Mouse (Mus musculus) forebrain, embryonic 12.5 days (tissue): ENCODE data around the gene Mmp11. TPM values are rescaled to one million over a fixed set of nuclear protein-coding genes. Genes with fewer than 3 reads are reported as not detected.
A peak's percentile ranks its signal among the peaks of the same experiment; 100 is the strongest.

Experiments used
- ATAC-seq: fragments of 200-750 bp; cut with Nextera tagmentation; 2 replicates; pipeline ENCODE4 v1.8.0; 2017; ENCODE audit warnings: moderate TSS enrichment; ENCODE audit not compliant: low FRiP score
- H3K27ac ChIP-seq: fragments of 300-500 bp; sonication (generic); 2 replicates; pipeline ENCODE4 v1.5.1; 2016; ENCODE audit warnings: mild to moderate bottlenecking
- H3K27me3 ChIP-seq: fragments of 300-500 bp; sonication (generic); 2 replicates; pipeline ENCODE4 v1.6.1; 2016; ENCODE audit warnings: mild to moderate bottlenecking
- H3K36me3 ChIP-seq: fragments of 300-500 bp; sonication (generic); replicated peaks from 2 replicates; pipeline ENCODE4 v1.6.1; 2016; ENCODE audit warnings: mild to moderate bottlenecking
- H3K4me1 ChIP-seq: fragments of 300-500 bp; sonication (generic); 2 replicates; pipeline ENCODE4 v1.6.1; 2016
- H3K4me2 ChIP-seq: fragments of 300-500 bp; sonication (generic); 2 replicates; pipeline ENCODE4 v1.6.1; 2016; ENCODE audit warnings: mild to moderate bottlenecking, moderate library complexity
- H3K4me3 ChIP-seq: fragments of 300-500 bp; sonication (generic); replicated peaks from 2 replicates; pipeline ENCODE4 v1.5.1; 2016; ENCODE audit warnings: mild to moderate bottlenecking
- H3K9ac ChIP-seq: fragments of 300-500 bp; sonication (generic); 2 replicates; pipeline ENCODE4 v1.6.1; 2016; ENCODE audit warnings: mild to moderate bottlenecking
- H3K9me3 ChIP-seq: fragments of 300-500 bp; sonication (generic); 2 replicates; pipeline ENCODE4 v1.6.1; 2016
- WGBS: fragments of 180-500 bp; shearing (Covaris S2); methylation state at CpG from one replicate; pipeline ENCODE4 v1.1.7; 2016; 5-methylcytosine and 5-hydroxymethylcytosine counted together
- polyA plus RNA-seq: library from polyadenylated mRNA; unstranded; fragments of >200 nt; fragmentation: Nextera tagmentation; extraction: Ambion mirVana; gene quantifications from 2 replicates; pipeline ENCODE4 v1.2.1, GENCODE M21; 2016

Mmp11 gene
- 31.3 and 33.3 TPM in 2 replicates for polyA plus RNA-seq

DNA sequence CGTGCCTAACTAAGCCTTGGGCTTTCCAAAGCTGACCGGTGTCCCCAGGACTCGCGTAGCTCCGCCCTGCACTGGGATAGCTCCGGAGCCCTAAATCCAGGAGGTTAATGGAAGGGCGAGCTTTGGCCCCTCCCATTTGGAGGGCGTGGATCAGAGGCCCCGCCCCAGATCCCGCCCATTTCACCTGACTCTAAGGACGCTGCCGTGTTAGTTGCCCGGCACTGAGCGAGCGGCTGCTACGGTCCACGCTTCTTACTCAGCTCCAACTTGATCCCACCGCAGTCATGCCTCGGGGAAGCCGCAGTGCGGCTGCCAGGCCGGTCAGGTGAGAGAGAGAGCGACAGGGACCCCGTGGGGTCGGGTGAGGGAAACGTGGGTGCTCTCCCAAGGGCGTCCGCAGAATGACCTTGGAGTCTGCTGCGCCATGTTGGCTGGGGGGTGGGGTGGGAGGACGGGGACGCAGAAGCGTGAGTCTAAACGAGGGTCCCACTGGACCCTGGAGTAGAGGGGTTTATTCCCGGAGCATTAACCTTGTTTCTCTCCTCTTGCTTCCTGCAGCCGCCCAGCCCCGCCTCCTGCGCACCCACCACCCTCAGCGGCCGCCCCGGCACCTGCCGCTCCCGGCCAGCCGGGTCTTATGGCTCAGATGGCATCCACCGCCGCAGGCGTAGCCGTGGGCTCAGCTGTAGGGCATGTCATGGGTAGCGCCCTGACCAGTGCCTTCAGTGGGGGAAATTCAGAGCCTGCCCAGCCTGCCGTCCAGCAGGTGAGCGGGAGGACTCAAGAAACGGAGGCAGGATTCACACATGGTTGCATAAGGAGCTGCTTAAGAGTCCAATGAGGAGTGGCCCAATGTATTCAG is at the start of gene Mmp11:
Mmp11 (minus strand) TSS at position 817 of the 862 bp plus-strand sequence.
- peak within 1 kb of the TSS; percentile 91 for H3K4me2 ChIP-seq
- H3K27me3 ChIP-seq, result peaks cover 76% of the 10 kb centered on the region
- H3K27ac ChIP-seq, result no peak within 1 kb of the TSS

DNA sequence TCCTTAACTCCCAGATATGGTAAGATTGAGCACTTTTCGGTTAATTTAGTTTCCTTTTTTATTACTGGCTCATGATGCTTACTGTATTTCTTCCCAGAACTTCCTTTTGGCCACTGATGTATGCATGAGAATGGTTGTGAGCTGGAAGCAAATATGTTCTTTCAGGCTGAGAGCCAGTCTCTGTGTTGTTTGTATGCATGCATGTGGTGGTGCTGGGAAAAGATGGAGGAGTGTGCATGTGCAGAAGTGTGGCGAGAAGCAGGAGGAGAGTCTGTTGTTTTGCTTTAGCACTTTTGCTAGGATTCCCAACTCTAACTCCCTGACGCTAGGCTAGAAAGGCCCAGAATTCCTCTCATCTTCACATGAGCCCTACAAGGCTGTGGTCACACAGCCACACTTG is 43.1 kb upstream of the Mmp11 start:
- H3K9me3 ChIP-seq, result no peaks in the 10 kb centered on the region
- H3K27ac ChIP-seq, result no peak overlapping the region
- H3K36me3 ChIP-seq, result no peaks in the 10 kb centered on the region
- no peaks in the 10 kb centered on the region for H3K27me3 ChIP-seq
- WGBS, result 87% methylated on average over 3 of the region's 3 CpGs
- no peak overlapping the region for H3K4me2 ChIP-seq
- no peak overlapping the region for H3K9ac ChIP-seq
- no peak overlapping the region for H3K4me3 ChIP-seq
- H3K4me1 ChIP-seq, result no peaks in the 10 kb centered on the region
- no peak for ATAC-seq

More for the DNA sequence above, at the start of gene Mmp11:
- H3K4me3 ChIP-seq, result peak within 1 kb of the TSS; percentile 53
- peaks cover 41% of the 10 kb centered on the region for H3K4me1 ChIP-seq
- no peaks in the 10 kb centered on the region for H3K36me3 ChIP-seq
- no peaks in the 10 kb centered on the region for H3K9me3 ChIP-seq
- ATAC-seq, result peak; percentile 64
- WGBS, result 1% methylated on average over 51 of the region's 51 CpGs
- H3K9ac ChIP-seq, result peak within 1 kb of the TSS; percentile 56

DNA sequence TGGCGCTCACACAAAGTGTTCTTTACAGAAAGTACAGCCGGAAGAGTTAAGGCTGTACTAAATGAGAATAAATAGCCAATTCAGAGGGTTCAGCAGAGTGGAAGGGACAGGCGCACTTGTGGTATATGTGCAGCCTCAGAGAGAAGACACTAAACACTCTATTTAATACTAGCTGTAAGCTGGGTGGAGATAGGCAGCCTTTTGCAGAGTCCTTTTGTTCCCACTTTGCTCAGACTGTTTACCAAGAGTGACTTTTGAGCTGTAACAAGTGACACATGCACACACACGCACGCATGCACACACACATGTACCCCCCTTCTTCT is 42.5 kb upstream of the Mmp11 start:
- no peaks in the 10 kb centered on the region for H3K9me3 ChIP-seq

DNA sequence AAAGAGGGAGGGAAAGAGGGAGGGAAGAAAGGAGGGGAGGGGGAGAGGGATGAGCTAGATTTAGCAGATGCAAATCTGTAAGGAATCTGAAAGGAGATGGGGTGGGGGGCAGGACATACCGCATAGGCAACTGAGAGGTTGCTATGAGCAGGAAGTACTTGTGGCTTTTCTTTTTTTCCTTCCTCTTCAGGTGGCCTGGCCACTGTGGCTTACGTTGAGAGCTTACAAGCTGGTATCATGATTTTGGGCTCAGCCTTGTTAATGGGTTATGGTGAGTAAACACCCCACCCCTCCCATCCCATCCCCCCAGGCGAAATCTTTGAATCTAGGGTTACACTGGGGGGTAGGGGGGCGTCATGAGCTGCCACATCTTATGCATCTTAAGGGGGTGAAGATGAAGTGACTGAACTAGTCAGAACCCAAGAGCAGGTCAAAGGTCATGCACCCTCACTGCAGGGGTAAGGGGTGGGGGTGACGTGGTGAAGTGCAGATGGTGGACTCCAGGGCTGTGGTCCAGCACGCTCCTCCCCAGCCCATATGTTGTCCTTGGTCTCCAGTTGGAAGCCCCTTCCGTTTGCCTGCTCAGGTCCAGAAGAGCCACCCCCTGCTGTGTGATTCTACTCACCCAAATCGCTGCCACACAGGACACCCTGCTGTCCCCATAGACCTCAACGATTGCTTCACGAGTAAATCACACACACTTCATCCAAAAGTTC is 42.0 kb upstream of the Mmp11 start:
- no peak overlapping the region for H3K27ac ChIP-seq
- H3K4me2 ChIP-seq, result no peak overlapping the region
- H3K9ac ChIP-seq, result no peak overlapping the region
- no peak for ATAC-seq
- WGBS, result 48% methylated on average over 10 of the region's 10 CpGs
- no peaks in the 10 kb centered on the region for H3K36me3 ChIP-seq
- H3K9me3 ChIP-seq, result no peaks in the 10 kb centered on the region
- no peak overlapping the region for H3K4me3 ChIP-seq
- no peaks in the 10 kb centered on the region for H3K4me1 ChIP-seq
- no peaks in the 10 kb centered on the region for H3K27me3 ChIP-seq

More for the DNA sequence above, 42.5 kb upstream of the Mmp11 start:
- ATAC-seq, result no peak
- 75% methylated on average over 5 of the region's 5 CpGs for WGBS
- no peaks in the 10 kb centered on the region for H3K36me3 ChIP-seq
- no peak overlapping the region for H3K4me2 ChIP-seq
- no peaks in the 10 kb centered on the region for H3K27me3 ChIP-seq
- no peaks in the 10 kb centered on the region for H3K4me1 ChIP-seq
- no peak overlapping the region for H3K4me3 ChIP-seq
- no peak overlapping the region for H3K9ac ChIP-seq
- no peak overlapping the region for H3K27ac ChIP-seq

DNA sequence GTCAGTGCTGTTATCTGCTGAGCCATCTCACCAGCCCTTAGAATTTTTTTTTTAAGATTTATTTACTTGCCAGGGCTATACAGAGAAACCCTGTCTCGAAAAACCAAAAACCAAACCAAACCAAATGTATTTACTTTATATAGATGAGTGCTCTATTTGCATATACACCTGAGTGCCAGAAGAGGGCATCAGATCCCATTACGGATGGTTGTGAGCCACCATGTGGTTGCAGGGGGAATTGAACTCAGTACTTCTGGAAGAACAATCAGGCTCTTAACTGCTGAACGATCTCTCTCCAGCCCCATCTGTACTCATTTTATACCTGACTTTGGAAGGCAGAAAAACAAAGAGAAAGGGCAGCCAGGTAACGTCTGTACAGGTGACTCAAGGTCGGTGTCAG is 38.9 kb upstream of the Mmp11 start:
- Histone ChIP-seq H3K4me1 (no peaks in the 10 kb centered on the region), H3K9ac (no peak overlapping the region), H3K4me2 (no peak overlapping the region), H3K27me3 (no peaks in the 10 kb centered on the region), H3K4me3 (no peak overlapping the region), H3K9me3 (no peaks in the 10 kb centered on the region), H3K27ac (no peak overlapping the region), H3K36me3 (no peaks in the 10 kb centered on the region)
- 80% methylated on average over 5 of the region's 5 CpGs for WGBS
- ATAC-seq, result no peak

DNA sequence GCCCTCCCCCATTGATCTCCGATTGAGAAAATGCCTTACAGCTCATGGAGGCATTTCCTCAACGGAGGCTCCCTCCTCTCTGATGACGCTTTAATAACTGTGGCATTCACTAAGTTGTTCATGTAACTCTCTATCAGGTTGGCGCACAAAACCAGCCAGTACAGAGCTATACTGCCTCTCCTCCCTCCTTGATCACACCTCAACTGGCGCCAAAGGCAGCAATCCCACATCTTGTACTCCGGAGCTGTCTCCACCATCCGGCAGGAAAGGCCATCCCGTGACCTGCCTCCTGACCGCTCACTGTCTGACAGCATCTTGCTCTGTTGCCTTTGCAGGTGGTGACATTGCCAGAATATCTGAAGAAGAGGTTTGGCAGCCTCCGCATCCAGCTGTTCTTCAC is 37.5 kb upstream of the Mmp11 start:
- Histone ChIP-seq H3K27me3 (no peaks in the 10 kb centered on the region), H3K4me3 (no peak overlapping the region), H3K4me1 (no peaks in the 10 kb centered on the region), H3K36me3 (no peaks in the 10 kb centered on the region), H3K4me2 (no peak overlapping the region), H3K9ac (no peak overlapping the region), H3K9me3 (no peaks in the 10 kb centered on the region), H3K27ac (no peak overlapping the region)
- ATAC-seq, result no peak
- WGBS, result 92% methylated on average over 10 of the region's 10 CpGs

DNA sequence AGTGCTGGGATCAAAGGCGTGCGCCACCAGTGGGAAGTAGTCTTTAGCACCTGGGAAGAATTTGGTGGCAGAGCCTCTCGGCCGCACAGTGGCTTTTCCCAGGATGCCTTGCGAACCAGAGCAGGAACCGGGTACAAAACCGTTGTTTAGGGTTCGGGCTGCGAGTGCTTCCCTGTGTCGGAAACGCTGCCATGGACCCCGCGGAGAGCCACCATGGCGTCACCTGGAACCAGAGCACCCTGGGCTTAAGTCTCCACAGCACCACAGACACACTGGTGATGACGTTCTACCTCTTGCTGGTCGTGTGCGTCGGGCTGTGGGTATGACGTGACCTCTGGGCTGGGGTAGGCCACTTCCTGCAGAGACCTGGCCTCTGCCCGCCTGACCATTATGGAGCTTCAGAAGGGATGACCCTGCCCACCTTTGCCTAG is 18.1 kb upstream of the Mmp11 start, which contains the start of gene Gm5134:
Gm5134 (plus strand) TSS at position 134 of the 431 bp plus-strand sequence.
- Histone ChIP-seq H3K27me3 (peaks cover 18% of the 10 kb centered on the region), H3K4me1 (peaks cover 10% of the 10 kb centered on the region; the same call in 1 of the 2 replicates), H3K27ac (no peak within 1 kb of the TSS), H3K9ac (no peak within 1 kb of the TSS), H3K9me3 (no peaks in the 10 kb centered on the region), H3K4me2 (peak within 1 kb of the TSS; percentile 35), H3K4me3 (0 out of 2 replicates have a peak within 1 kb of the TSS, but pooled peaks have one; percentile 2), H3K36me3 (no peaks in the 10 kb centered on the region)
- WGBS, result 34% methylated on average over 20 of the region's 20 CpGs
- no peak for ATAC-seq

DNA sequence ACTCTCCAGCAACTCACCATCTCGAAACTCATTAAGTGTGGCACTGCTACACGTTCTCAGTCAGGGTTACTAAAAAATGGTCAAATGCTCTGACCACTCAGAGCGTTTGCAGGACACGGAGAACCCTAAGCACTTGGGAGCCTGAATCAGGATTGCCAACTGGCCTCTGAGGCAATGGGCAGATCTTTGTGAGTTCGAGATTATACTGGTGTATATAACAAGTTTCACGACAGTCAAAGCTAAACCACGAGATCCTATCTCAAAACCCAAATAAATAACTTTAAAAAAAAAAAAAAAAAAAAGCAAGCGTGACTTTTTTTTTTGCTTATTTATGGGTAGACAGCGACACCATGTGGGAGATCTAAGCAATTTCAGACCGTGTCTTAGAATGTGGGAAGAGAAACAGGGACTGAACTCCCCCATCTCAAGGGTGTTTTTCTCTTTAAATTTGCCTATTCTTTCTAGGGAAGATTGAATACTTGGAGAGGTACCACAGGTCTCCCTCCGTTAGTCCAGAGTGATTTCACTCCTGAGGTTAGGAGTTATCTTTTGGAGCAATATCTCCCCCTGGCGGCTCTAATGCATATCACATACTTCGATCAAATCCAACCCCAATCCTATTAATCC is 15.2 kb upstream of the Mmp11 start:
- peaks cover 26% of the 10 kb centered on the region for H3K27me3 ChIP-seq

DNA sequence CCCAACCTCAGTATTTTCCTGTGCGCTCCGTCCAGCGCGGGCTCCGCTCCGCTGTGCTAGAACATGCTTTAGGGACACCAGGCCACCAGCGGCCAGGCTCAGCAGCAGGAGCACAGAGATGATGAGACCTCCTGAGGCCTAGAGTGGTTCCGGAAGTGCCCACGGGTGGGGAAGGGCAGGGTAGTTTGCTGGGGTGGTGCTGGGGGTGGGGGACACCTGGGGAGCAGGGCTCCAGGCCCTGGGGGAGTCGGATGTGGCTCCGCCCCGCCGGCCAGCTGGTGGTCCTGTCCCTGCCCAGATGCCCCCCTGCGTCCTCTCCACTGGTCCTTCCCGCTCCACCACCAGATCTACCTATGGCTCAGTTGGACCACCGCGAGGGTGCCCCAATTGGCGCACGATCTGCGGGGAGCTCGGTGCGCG is 14.5 kb upstream of the Mmp11 start:
- WGBS, result 3% methylated on average over 23 of the region's 23 CpGs
- no peak overlapping the region for H3K27ac ChIP-seq
- ATAC-seq, result peak; percentile 75

More for the DNA sequence above, 15.2 kb upstream of the Mmp11 start:
- peaks cover 10% of the 10 kb centered on the region; the same call in 1 of the 2 replicates for H3K4me1 ChIP-seq
- H3K9me3 ChIP-seq, result no peaks in the 10 kb centered on the region
- 6% methylated on average over 13 of the region's 13 CpGs for WGBS
- H3K27ac ChIP-seq, result no peak overlapping the region
- H3K4me3 ChIP-seq, result peak overlapping the region; percentile 44
- peak overlapping the region; percentile 59; the same call in 1 of the 2 replicates for H3K9ac ChIP-seq
- peak overlapping the region; percentile 88 for H3K4me2 ChIP-seq
- H3K36me3 ChIP-seq, result no peaks in the 10 kb centered on the region
- 0 out of 2 replicates have a peak, but pooled peaks have one; percentile 10 for ATAC-seq

DNA sequence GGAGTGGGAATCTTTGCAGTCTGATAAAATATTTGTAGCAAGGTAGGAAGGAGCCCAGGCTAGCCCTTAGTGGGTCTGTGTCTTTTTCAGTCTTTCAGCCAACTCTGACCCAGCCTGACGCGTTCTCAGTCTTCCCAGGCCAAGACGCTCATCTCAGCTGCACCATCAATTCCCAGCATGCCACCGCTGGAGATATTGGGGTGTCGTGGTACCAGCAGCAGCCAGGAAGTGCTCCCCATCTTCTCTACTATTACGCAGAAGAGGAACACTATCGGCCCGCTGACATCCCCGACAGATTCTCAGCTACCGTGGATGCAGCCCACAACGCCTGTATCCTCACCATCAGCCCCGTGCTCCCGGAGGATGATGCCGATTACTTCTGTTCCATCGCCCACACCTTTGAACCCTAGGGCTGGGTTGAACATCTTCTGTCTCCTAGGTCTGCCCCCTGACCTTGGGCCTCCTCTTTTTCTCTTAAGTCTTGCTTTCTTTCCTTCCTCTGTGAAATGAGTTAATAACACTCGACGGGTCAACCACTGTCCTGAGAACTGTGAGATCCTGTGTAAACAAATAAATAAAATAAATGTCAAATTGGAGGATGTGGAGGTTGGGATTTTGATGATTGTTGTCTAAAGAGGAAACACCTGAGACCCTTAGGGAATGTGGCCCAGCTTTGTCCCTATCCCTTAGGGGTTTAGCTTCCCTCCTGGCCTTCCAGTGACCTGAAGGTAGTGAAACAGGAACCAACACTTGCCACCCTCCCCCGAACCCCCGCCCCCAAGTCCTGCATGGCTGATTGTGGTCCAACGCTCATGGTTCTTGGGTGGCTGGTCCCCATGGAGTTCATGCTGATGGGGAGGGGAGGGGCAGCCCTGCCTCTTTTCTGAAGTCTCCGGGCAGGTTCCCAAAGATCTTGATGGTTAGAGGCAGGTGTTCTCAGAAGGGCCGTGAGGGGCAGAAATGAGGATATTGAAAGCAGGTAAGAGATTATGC is 13.1 kb upstream of the Mmp11 start:
- 84% methylated on average over 22 of the region's 22 CpGs for WGBS
- H3K4me3 ChIP-seq, result no peak overlapping the region
- no peak overlapping the region for H3K4me2 ChIP-seq
- peaks cover 12% of the 10 kb centered on the region for H3K4me1 ChIP-seq
- H3K9ac ChIP-seq, result no peak overlapping the region
- no peaks in the 10 kb centered on the region for H3K9me3 ChIP-seq
- peaks cover 26% of the 10 kb centered on the region for H3K27me3 ChIP-seq
- H3K36me3 ChIP-seq, result no peaks in the 10 kb centered on the region
- H3K27ac ChIP-seq, result no peak overlapping the region
- no peak for ATAC-seq

More for the DNA sequence above, 14.5 kb upstream of the Mmp11 start:
- H3K4me2 ChIP-seq, result peak overlapping the region; percentile 88
- peak overlapping the region; percentile 59 for H3K9ac ChIP-seq
- H3K27me3 ChIP-seq, result peaks cover 26% of the 10 kb centered on the region
- H3K9me3 ChIP-seq, result no peaks in the 10 kb centered on the region
- H3K4me1 ChIP-seq, result peaks cover 10% of the 10 kb centered on the region; the same call in 1 of the 2 replicates
- H3K36me3 ChIP-seq, result no peaks in the 10 kb centered on the region
- peak overlapping the region; percentile 44 for H3K4me3 ChIP-seq

DNA sequence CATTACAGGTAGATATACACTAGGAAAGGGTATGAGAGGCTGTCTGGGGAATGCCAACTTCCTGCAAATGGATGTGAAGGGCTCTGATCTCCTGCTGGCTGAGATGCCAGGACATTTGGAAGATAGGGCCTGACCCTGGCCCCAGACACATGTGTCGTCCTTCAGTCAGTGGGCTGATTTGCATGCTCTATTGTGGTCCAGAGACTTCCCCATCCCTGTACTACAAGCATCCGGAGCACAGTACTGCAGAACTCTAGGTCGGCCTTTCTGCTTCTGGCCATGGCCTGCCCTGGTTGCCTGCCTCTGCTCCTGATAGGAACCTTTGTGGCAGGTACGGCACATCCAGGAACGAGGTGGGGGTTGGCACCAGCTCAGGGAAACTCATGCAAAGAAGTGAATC is 11.8 kb upstream of the Mmp11 start:
- WGBS, result 78% methylated on average over 5 of the region's 5 CpGs
- peaks cover 20% of the 10 kb centered on the region for H3K4me1 ChIP-seq
- H3K4me2 ChIP-seq, result no peak overlapping the region
- H3K27ac ChIP-seq, result no peak overlapping the region
- no peaks in the 10 kb centered on the region for H3K9me3 ChIP-seq
- no peaks in the 10 kb centered on the region for H3K36me3 ChIP-seq
- H3K27me3 ChIP-seq, result peaks cover 31% of the 10 kb centered on the region
- no peak overlapping the region for H3K4me3 ChIP-seq
- ATAC-seq, result no peak
- no peak overlapping the region for H3K9ac ChIP-seq
